Mouse (Mus musculus) liver, embryonic 11.5 days (tissue): ENCODE measurements around the gene Phyhipl. TPM values are rescaled to one million over a fixed set of nuclear protein-coding genes. Genes with fewer than 3 reads are reported as not detected.

Source experiments
- ATAC-seq: fragments of 200-750 bp; cut with Nextera tagmentation; replicated peaks from 2 replicates; pipeline ENCODE4 v1.8.0; 2017; ENCODE audit warnings: moderate number of reproducible peaks, mild to moderate bottlenecking, moderate TSS enrichment, moderate library complexity; ENCODE audit not compliant: low FRiP score
- DNase-seq: peaks from one replicate; pipeline ENCODE4 v3.0.0-alpha.2; 2017; ENCODE audit warnings: low spot score
- H3K27ac ChIP-seq: fragments of 300-500 bp; sonication (generic); 2 replicates; pipeline ENCODE4 v1.5.1; 2014; ENCODE audit warnings: mild to moderate bottlenecking, low read depth, low read length, control low read depth
- H3K27me3 ChIP-seq: fragments of 300-500 bp; sonication (generic); replicated peaks from 2 replicates; pipeline ENCODE4 v1.6.1; 2014; ENCODE audit warnings: low read length, mixed read lengths; ENCODE audit not compliant: control insufficient read depth, insufficient read depth
- H3K36me3 ChIP-seq: fragments of 300-500 bp; sonication (generic); 2 replicates; pipeline ENCODE4 v1.6.1; 2014; ENCODE audit warnings: mild to moderate bottlenecking, low read length, moderate library complexity, mixed read lengths; ENCODE audit not compliant: control insufficient read depth, insufficient read depth
- H3K4me1 ChIP-seq: fragments of 300-500 bp; sonication (generic); replicated peaks from 2 replicates; pipeline ENCODE4 v1.6.1; 2014; ENCODE audit warnings: low read length, mixed read lengths; ENCODE audit not compliant: control insufficient read depth, insufficient read depth
- H3K4me2 ChIP-seq: fragments of 300-500 bp; sonication (generic); 2 replicates; pipeline ENCODE4 v1.6.1; 2014; ENCODE audit warnings: mild to moderate bottlenecking, control low read depth, moderate library complexity
- H3K4me3 ChIP-seq: fragments of 300-500 bp; sonication (generic); 2 replicates; pipeline ENCODE4 v1.5.1; 2014; ENCODE audit warnings: low read depth, low read length, control low read depth
- H3K9ac ChIP-seq: fragments of 300-500 bp; sonication (generic); 2 replicates; pipeline ENCODE4 v1.6.1; 2014; ENCODE audit warnings: low read depth, low read length, control low read depth
- H3K9me3 ChIP-seq: fragments of 300-500 bp; sonication (generic); 2 replicates; pipeline ENCODE4 v1.6.1; 2016; ENCODE audit warnings: low read length, inconsistent platforms, mixed read lengths; ENCODE audit not compliant: control insufficient read depth
- WGBS: fragments of 180-500 bp; shearing (Covaris S2); extraction: QIAGEN DNeasy Blood & Tissue Kit; methylation state at CpG from one replicate; pipeline ENCODE4 v1.1.7; 2014; 5-methylcytosine and 5-hydroxymethylcytosine counted together
- polyA plus RNA-seq: library from polyadenylated mRNA; unstranded; fragments of >200 nt; fragmentation: Nextera tagmentation; extraction: Ambion mirVana; gene quantifications from 2 replicates; pipeline ENCODE4 v1.2.1, GENCODE M21; 2014

Phyhipl gene
- polyA plus RNA-seq, 1 experiment from 2014 or later = 1.3 TPM

- ATAC-seq (peak; percentile 20; the same call in 1 of the 2 replicates), DNase-seq (peak; percentile 33)
- peak overlapping the region; percentile 65 for H3K4me3 ChIP-seq
- WGBS = 4% methylated on average over 28 of the region's 28 CpGs
- no peaks in the 10 kb centered on the region for H3K36me3 ChIP-seq
- peaks cover 3% of the 10 kb centered on the region; the same call in 1 of the 2 replicates for H3K4me1 ChIP-seq
- peak overlapping the region; percentile 92 for H3K4me2 ChIP-seq
- peaks cover 24% of the 10 kb centered on the region for H3K27me3 ChIP-seq
- no peak overlapping the region for H3K9ac ChIP-seq
- H3K9me3 ChIP-seq = no peaks in the 10 kb centered on the region
- no peak overlapping the region for H3K27ac ChIP-seq
Measured at GRCm38 (mm10) chr10:70599925-70600305, 55.9 kb downstream of the Phyhipl start.

GRCm38 (mm10) chr10:70599126-70599924 is 56.4 kb downstream of the Phyhipl start:
- peaks cover 24% of the 10 kb centered on the region for H3K27me3 ChIP-seq

GRCm38 (mm10) chr10:70598516-70599125 is 57.1 kb downstream of the Phyhipl start:
- DNase-seq (peak; percentile 58), ATAC-seq (peak; percentile 49)
- Histone ChIP-seq H3K9me3 (no peaks in the 10 kb centered on the region), H3K4me1 (peaks cover 3% of the 10 kb centered on the region; the same call in 1 of the 2 replicates), H3K4me2 (peak overlapping the region; percentile 92), H3K9ac (no peak overlapping the region), H3K27me3 (peaks cover 24% of the 10 kb centered on the region), H3K27ac (no peak overlapping the region), H3K4me3 (peak overlapping the region; percentile 65), H3K36me3 (no peaks in the 10 kb centered on the region)
- 2% methylated on average over 43 of the region's 48 CpGs for WGBS

More at GRCm38 (mm10) chr10:70599126-70599924, 56.4 kb downstream of the Phyhipl start:
- H3K36me3 ChIP-seq = no peaks in the 10 kb centered on the region
- peak overlapping the region; percentile 65 for H3K4me3 ChIP-seq
- WGBS = under 1% methylated on average over 102 of the region's 124 CpGs
- H3K4me1 ChIP-seq = peaks cover 3% of the 10 kb centered on the region; the same call in 1 of the 2 replicates
- DNase-seq (peak; percentile 62), ATAC-seq (peak; percentile 78)
- H3K9ac ChIP-seq = no peak overlapping the region
- H3K9me3 ChIP-seq = no peaks in the 10 kb centered on the region
- peak overlapping the region; percentile 92 for H3K4me2 ChIP-seq
- no peak overlapping the region for H3K27ac ChIP-seq

GRCm38 (mm10) chr10:70598081-70598515 is 57.7 kb downstream of the Phyhipl start:
- Histone ChIP-seq H3K4me3 (peak overlapping the region; percentile 65), H3K9me3 (no peaks in the 10 kb centered on the region), H3K4me1 (peaks cover 3% of the 10 kb centered on the region; the same call in 1 of the 2 replicates), H3K9ac (no peak overlapping the region), H3K36me3 (no peaks in the 10 kb centered on the region), H3K27ac (no peak overlapping the region), H3K27me3 (peaks cover 24% of the 10 kb centered on the region), H3K4me2 (peak overlapping the region; percentile 92)
- no peak for DNase-seq
- WGBS = 23% methylated on average over 10 of the region's 10 CpGs
- ATAC-seq = 0 out of 2 replicates have a peak, but pooled peaks have one; percentile 23

GRCm38 (mm10) chr10:70594007-70594406 is 61.8 kb downstream of the Phyhipl start:
- DNase-seq (no peak), ATAC-seq (no peak)
- Histone ChIP-seq H3K27ac (no peak overlapping the region), H3K27me3 (peaks cover 11% of the 10 kb centered on the region), H3K4me3 (no peak overlapping the region), H3K9me3 (no peaks in the 10 kb centered on the region), H3K4me1 (peaks cover 2% of the 10 kb centered on the region; the same call in 1 of the 2 replicates), H3K4me2 (no peak overlapping the region), H3K9ac (no peak overlapping the region), H3K36me3 (no peaks in the 10 kb centered on the region)
- WGBS = 22% methylated on average over 1 of the region's 1 CpGs

GRCm38 (mm10) chr10:70586876-70587405 is 68.8 kb downstream of the Phyhipl start:
- ATAC-seq (no peak), DNase-seq (no peak)
- Histone ChIP-seq H3K4me1 (no peaks in the 10 kb centered on the region), H3K36me3 (no peaks in the 10 kb centered on the region), H3K4me3 (no peak overlapping the region), H3K27ac (no peak overlapping the region), H3K9me3 (no peaks in the 10 kb centered on the region), H3K27me3 (no peaks in the 10 kb centered on the region), H3K4me2 (no peak overlapping the region), H3K9ac (no peak overlapping the region)
- WGBS = 70% methylated on average over 3 of the region's 3 CpGs

GRCm38 (mm10) chr10:70584171-70584570 is 71.6 kb downstream of the Phyhipl start:
- Histone ChIP-seq H3K27ac (no peak overlapping the region), H3K9ac (no peak overlapping the region), H3K4me1 (no peaks in the 10 kb centered on the region), H3K4me2 (no peak overlapping the region), H3K9me3 (no peaks in the 10 kb centered on the region), H3K4me3 (no peak overlapping the region), H3K27me3 (no peaks in the 10 kb centered on the region), H3K36me3 (no peaks in the 10 kb centered on the region)
- no peak for DNase-seq
- no peak for ATAC-seq
- 75% methylated on average over 1 of the region's 1 CpGs for WGBS

GRCm38 (mm10) chr10:70581556-70582211 is 74.1 kb downstream of the Phyhipl start:
- Histone ChIP-seq H3K4me2 (no peak overlapping the region), H3K27ac (no peak overlapping the region), H3K9ac (no peak overlapping the region), H3K4me1 (no peaks in the 10 kb centered on the region), H3K27me3 (no peaks in the 10 kb centered on the region), H3K9me3 (no peaks in the 10 kb centered on the region), H3K36me3 (no peaks in the 10 kb centered on the region), H3K4me3 (no peak overlapping the region)
- DNase-seq (no peak), ATAC-seq (no peak)
- WGBS = 42% methylated on average over 7 of the region's 7 CpGs
